Mouse (Mus musculus) lung, adult 2 months (tissue): ENCODE data around the gene Myo1c.

Experiments used
- CTCF ChIP-seq: fragments of 200-500 bp; IDR thresholded peaks from 2 replicates; pipeline ENCODE4 v1.5.1; 2011; ENCODE audit warnings: mild to moderate bottlenecking, low read length, control low read depth; ENCODE audit not compliant: insufficient read depth
- POLR2A ChIP-seq: fragments of 200-500 bp; IDR thresholded peaks from 2 replicates; pipeline ENCODE4 v1.6.1; 2011; ENCODE audit warnings: low read depth, mild to moderate bottlenecking, control low read depth, low read length, borderline replicate concordance; ENCODE audit errors: extremely low read depth

DNA sequence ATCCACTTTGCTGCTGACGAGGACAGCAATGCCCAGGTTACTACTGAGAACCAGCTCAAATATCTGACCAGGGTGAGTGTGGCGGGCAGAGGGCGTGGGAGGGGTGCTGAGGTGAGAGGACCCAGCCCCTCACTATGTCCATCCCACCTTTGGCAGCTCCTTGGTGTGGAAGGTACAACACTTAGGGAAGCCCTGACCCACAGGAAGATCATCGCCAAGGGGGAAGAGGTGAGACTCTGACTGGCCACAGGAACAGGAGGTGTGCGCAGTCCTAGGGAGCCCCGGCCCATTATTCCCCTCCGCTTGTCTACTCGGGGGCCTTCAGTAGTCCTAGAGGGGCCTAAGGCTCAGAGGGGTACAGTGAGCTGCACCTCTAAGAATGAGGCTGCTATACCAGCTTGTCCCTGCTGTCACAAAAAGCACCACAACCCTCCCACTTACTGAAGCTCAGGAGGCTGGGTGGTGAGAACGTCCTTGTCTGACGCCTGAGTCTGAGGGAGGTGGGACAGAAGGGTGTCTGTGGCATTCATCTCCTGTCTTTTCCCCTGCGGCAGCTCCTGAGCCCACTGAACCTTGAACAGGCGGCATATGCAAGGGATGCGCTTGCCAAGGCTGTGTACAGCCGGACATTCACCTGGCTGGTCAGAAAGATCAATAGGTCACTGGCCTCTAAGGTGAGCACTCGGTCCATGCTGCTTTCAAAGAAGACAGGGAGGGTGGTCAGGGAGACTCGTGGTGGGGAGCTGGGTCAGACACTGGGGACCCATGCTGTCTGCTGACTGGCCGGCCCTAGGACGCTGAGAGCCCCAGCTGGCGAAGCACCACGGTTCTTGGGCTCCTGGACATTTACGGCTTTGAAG is 10.9 kb downstream of the Myo1c start:
- TF ChIP-seq CTCF = no peak
- TF ChIP-seq POLR2A = no peak
